Mouse (Mus musculus) heart, embryonic 11.5 days (tissue): Measurements from ENCODE around the gene Dach1. TPM values are rescaled to one million over a fixed set of nuclear protein-coding genes. Genes with fewer than 3 reads are reported as not detected.

Source experiments
- ATAC-seq: fragments of 200-750 bp; cut with Nextera tagmentation; replicated peaks from 2 replicates; pipeline ENCODE4 v1.8.0; 2017; ENCODE audit warnings: moderate library complexity; ENCODE audit not compliant: insufficient number of reproducible peaks, low FRiP score, low TSS enrichment
- H3K27ac ChIP-seq: fragments of 300-500 bp; sonication (generic); 2 replicates; pipeline ENCODE4 v1.5.1; 2014; ENCODE audit warnings: mild to moderate bottlenecking, low read depth, low read length
- H3K27me3 ChIP-seq: fragments of 300-500 bp; sonication (generic); 2 replicates; pipeline ENCODE4 v1.6.1; 2014; ENCODE audit warnings: mild to moderate bottlenecking, low read length, mixed read lengths; ENCODE audit not compliant: control insufficient read depth, insufficient read depth
- H3K36me3 ChIP-seq: fragments of 300-500 bp; sonication (generic); 2 replicates; pipeline ENCODE4 v1.6.1; 2014; ENCODE audit warnings: mild to moderate bottlenecking, low read length, moderate library complexity, mixed read lengths; ENCODE audit not compliant: control insufficient read depth, insufficient read depth
- H3K4me1 ChIP-seq: fragments of 300-500 bp; sonication (generic); 2 replicates; pipeline ENCODE4 v1.6.1; 2014; ENCODE audit warnings: low read length; ENCODE audit not compliant: control insufficient read depth, insufficient read depth
- H3K4me2 ChIP-seq: fragments of 300-500 bp; sonication (generic); 2 replicates; pipeline ENCODE4 v1.6.1; 2014; ENCODE audit warnings: mild to moderate bottlenecking, moderate library complexity
- H3K4me3 ChIP-seq: fragments of 300-500 bp; sonication (generic); 2 replicates; pipeline ENCODE4 v1.5.1; 2014; ENCODE audit warnings: low read depth, low read length
- H3K9ac ChIP-seq: fragments of 300-500 bp; sonication (generic); 2 replicates; pipeline ENCODE4 v1.6.1; 2014; ENCODE audit warnings: mild to moderate bottlenecking, low read depth, low read length, moderate library complexity
- H3K9me3 ChIP-seq: fragments of 300-500 bp; sonication (generic); replicated peaks from 2 replicates; pipeline ENCODE4 v1.6.1; 2016; ENCODE audit warnings: low read length; ENCODE audit not compliant: control insufficient read depth
- WGBS: fragments of 180-500 bp; shearing (Covaris S2); extraction: QIAGEN DNeasy Blood & Tissue Kit; methylation state at CpG from one replicate; pipeline ENCODE4 v1.1.7; 2014; ENCODE audit not compliant: insufficient replicate concordance; 5-methylcytosine and 5-hydroxymethylcytosine counted together
- polyA plus RNA-seq: library from polyadenylated mRNA; unstranded; fragments of >200 nt; fragmentation: Nextera tagmentation; extraction: Ambion mirVana; gene quantifications from 2 replicates; pipeline ENCODE4 v1.2.1, GENCODE M21; 2014

Dach1 gene
- polyA plus RNA-seq, 1 experiment from 2014 or later = 3.8 TPM

DNA sequence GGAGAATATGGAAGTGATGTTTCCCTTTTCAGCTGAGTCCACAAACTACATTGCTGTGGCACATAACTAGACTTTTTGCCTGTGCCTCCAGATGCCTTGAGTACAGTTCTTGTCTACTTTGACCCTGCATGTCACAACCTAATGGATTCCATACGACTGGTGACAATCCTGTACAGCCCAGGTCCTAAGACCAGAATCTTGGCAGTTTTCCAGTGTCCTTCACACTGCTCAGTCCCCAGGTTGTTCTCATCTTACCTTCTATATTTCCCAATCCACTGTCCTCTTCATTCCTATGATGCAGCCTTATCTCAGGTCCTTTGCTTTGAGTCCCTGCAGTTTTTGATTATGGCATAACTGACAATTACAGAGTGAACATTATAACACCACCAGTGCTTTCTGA lies 131.0 kb downstream of the Dach1 start:
- no peaks in the 10 kb centered on the region for H3K27me3 ChIP-seq
- H3K4me3 ChIP-seq = no peak overlapping the region
- no peaks in the 10 kb centered on the region for H3K9me3 ChIP-seq
- no peaks in the 10 kb centered on the region for H3K4me1 ChIP-seq
- ATAC-seq = no peak
- H3K4me2 ChIP-seq = no peak overlapping the region
- H3K27ac ChIP-seq = 0 out of 2 replicates have a peak overlapping the region, but pooled peaks have one; percentile 15
- no peaks in the 10 kb centered on the region for H3K36me3 ChIP-seq
- WGBS = 18% methylated on average over 1 of the region's 1 CpGs
- H3K9ac ChIP-seq = no peak overlapping the region

DNA sequence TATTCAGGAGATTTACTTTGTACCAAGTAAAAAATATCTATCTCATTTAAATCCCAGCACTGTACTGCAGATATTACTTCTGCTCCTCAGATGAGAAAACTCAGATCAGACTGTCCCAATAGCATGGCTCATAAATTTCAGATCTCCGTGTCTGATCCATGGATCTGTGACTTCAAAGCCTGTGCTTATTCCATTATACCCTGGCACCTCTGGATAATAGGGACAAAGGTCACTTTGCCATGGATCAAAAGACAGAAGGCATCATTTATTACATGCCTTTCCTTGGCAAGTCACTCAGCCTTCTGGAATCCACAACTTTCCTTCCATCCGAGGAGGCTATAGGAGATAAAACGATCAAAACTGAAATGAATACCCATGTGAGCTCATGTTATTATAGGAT lies 132.4 kb downstream of the Dach1 start:
- no peaks in the 10 kb centered on the region for H3K4me1 ChIP-seq
- ATAC-seq = no peak
- no peak overlapping the region for H3K27ac ChIP-seq
- no peak overlapping the region for H3K4me3 ChIP-seq
- no peaks in the 10 kb centered on the region for H3K27me3 ChIP-seq
- 66% methylated on average over 3 of the region's 3 CpGs for WGBS
- no peak overlapping the region for H3K9ac ChIP-seq
- H3K36me3 ChIP-seq = no peaks in the 10 kb centered on the region
- no peaks in the 10 kb centered on the region for H3K9me3 ChIP-seq
- H3K4me2 ChIP-seq = no peak overlapping the region

DNA sequence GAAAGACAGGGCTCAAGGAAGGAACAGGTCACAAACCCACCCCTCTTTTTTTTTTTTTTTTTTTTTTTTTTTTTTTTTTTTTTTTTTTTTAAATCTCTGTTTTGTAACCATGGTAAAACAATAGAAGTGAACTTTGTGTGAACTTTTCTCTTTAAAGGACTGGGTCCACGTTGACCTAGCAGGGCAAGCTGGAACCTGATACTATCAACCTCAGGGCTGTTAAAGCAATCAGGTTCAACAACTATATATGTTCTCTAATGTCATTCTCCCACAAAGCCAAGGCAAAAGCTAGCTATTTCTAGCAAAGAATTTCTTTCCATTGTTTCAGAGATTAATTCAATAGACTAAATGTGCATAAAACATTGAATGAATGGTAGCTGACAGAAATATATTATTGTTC lies 134.3 kb downstream of the Dach1 start:
- Histone ChIP-seq H3K36me3 (no peaks in the 10 kb centered on the region), H3K4me3 (no peak overlapping the region), H3K27ac (no peak overlapping the region), H3K4me2 (no peak overlapping the region), H3K9ac (no peak overlapping the region), H3K9me3 (no peaks in the 10 kb centered on the region), H3K4me1 (no peaks in the 10 kb centered on the region), H3K27me3 (no peaks in the 10 kb centered on the region)
- WGBS = 0% methylated on average over 1 of the region's 1 CpGs
- ATAC-seq = no peak

DNA sequence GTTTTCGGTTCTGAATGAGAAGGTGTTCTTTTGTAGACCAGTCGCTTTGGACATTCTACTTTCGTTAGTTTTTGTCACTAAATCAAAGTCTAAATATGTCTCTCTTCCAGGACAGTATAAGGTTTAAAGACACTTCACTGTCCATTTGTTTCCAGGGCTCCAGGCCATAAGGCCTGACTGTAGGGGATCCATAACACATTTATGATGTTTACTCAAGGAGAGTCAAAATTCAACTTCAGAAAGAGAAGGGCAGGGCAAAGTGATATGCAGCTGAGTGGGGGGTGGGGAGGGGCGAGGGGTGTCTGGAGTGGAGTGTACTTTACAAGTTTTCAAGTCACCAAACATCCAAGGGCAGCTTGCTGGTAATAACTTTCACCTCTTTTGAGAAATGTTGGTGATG lies 146.0 kb downstream of the Dach1 start:
- H3K4me1 ChIP-seq = no peaks in the 10 kb centered on the region
- 74% methylated on average over 4 of the region's 4 CpGs for WGBS
- ATAC-seq = no peak

DNA sequence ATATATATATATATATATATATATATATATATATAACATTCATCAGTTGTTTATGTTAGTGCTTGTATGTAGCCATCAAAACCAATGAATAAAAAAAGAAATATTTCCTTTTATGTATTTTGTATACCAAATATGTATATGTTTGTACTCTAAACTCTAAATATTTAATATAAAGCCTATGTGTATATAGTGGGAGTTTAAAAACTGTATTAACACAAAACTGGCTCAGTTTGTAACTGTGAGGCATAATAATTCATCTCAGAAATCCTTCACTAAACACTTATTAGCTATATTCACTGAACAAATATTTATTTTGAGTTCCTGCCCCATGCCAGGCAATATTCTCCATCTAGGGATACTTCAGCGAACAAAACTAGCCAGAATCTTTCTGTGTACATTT lies 155.5 kb downstream of the Dach1 start:
- Histone ChIP-seq H3K9me3 (no peaks in the 10 kb centered on the region), H3K27me3 (no peaks in the 10 kb centered on the region), H3K4me3 (no peak overlapping the region), H3K36me3 (no peaks in the 10 kb centered on the region), H3K4me2 (no peak overlapping the region), H3K4me1 (no peaks in the 10 kb centered on the region), H3K9ac (no peak overlapping the region), H3K27ac (no peak overlapping the region)
- WGBS = 91% methylated on average over 1 of the region's 1 CpGs
- no peak for ATAC-seq

More for the DNA sequence above, 146.0 kb downstream of the Dach1 start:
- H3K4me3 ChIP-seq = no peak overlapping the region
- no peaks in the 10 kb centered on the region for H3K27me3 ChIP-seq
- no peaks in the 10 kb centered on the region for H3K9me3 ChIP-seq
- no peak overlapping the region for H3K27ac ChIP-seq
- no peaks in the 10 kb centered on the region for H3K36me3 ChIP-seq
- H3K4me2 ChIP-seq = no peak overlapping the region
- no peak overlapping the region for H3K9ac ChIP-seq

DNA sequence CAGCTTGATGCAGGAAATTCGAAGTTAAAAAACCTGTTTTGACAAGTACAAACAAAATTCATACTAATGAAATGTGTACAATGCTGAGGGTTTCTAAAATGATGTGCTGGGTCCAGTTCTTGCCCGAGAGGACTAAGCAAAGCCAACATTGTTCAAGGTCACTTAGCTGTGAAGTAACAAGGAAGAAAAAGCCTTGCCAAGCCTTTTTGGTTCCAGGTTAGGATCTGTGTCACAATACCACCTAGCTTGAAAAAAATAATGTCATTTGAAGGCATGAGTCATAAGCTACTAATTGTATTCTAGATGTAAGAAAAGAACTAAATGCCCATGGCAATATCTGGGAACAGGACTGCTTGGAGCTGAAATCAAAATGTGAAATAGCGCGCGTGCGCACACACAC lies 161.1 kb downstream of the Dach1 start:
- Histone ChIP-seq H3K9me3 (no peaks in the 10 kb centered on the region), H3K4me2 (no peak overlapping the region), H3K4me1 (no peaks in the 10 kb centered on the region), H3K27me3 (no peaks in the 10 kb centered on the region), H3K4me3 (no peak overlapping the region), H3K9ac (no peak overlapping the region), H3K27ac (no peak overlapping the region), H3K36me3 (no peaks in the 10 kb centered on the region)
- ATAC-seq = no peak
- WGBS = 89% methylated on average over 6 of the region's 6 CpGs

DNA sequence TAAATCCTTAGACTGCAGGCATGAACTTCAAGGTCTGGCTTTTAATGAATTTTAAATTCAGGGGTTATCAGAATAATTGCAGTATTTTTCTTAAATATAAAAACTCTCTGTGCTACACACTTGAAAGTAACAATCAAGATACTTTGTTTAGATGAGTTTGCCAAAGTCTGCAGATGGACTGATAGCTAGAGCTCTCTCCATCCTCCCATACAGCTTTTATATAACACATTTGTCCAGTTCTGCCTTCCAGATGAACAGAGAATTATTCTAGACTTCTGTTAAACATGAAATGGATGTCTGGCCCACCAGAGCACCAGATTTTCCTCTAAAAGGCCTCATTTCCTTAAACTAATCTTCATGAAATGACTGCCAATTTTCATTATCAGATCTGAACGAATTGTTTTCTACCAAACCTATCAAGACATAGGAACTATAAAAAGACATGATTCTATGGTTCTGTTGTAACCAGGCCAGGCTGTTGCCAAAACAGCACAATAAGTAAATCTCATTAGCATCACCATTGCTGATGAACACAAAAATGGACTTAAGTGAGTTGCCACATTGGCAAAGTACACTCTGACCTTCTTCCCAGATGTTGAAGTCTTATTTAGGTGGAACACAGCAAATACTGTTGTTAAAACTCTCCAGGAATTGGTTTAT lies 167.4 kb downstream of the Dach1 start:
- Histone ChIP-seq H3K36me3 (no peaks in the 10 kb centered on the region), H3K9ac (no peak overlapping the region), H3K9me3 (no peaks in the 10 kb centered on the region), H3K27ac (no peak overlapping the region), H3K4me1 (no peaks in the 10 kb centered on the region), H3K4me2 (no peak overlapping the region), H3K27me3 (no peaks in the 10 kb centered on the region), H3K4me3 (no peak overlapping the region)
- 60% methylated on average over 1 of the region's 1 CpGs for WGBS
- no peak for ATAC-seq

DNA sequence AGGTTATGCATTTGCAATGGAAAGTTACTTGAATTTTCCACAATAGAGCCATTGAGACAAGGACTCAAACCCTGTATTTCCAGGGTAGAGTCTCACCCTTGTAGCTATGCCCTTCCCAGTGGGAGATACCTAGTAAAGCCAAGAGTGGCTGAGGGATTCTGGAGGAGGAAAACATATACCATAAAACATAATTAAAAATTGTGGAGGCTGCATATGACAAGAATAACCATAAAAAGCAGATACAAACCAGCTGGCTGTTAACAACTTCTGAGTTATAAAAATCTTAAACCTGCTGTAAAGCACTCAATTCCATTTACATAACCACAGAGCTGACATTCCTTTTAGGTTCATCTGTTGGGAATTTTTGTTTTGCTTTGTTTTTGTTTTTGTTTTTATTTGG lies 171.0 kb downstream of the Dach1 start:
- Histone ChIP-seq H3K9me3 (no peaks in the 10 kb centered on the region), H3K4me2 (no peak overlapping the region), H3K9ac (no peak overlapping the region), H3K36me3 (no peaks in the 10 kb centered on the region), H3K27me3 (no peaks in the 10 kb centered on the region), H3K27ac (no peak overlapping the region), H3K4me3 (no peak overlapping the region), H3K4me1 (no peaks in the 10 kb centered on the region)
- ATAC-seq = no peak

DNA sequence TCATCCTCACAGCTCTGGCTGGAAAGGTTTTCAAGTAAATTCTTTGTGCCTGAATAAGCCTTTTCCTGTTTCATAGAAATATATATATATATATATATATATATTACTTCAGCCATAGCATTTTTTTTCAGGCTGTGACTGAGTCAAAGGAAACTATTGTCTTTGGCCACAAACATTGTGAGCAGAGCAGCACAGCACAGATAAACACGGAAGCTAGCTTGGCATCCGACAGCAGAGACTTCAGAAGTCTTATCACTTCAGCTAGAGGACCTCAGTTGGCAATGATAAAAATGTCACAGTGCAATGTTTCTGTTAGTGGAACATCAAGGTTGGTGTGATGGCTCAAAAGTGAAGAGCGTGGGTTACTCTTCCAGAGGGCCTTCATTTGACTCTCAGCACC lies 186.3 kb downstream of the Dach1 start:
- no peak for ATAC-seq
- WGBS = 22% methylated on average over 3 of the region's 3 CpGs
- Histone ChIP-seq H3K9ac (no peak overlapping the region), H3K27me3 (no peaks in the 10 kb centered on the region), H3K4me2 (no peak overlapping the region), H3K36me3 (no peaks in the 10 kb centered on the region), H3K9me3 (no peaks in the 10 kb centered on the region), H3K4me1 (peaks cover 3% of the 10 kb centered on the region; the same call in 1 of the 2 replicates), H3K27ac (no peak overlapping the region), H3K4me3 (no peak overlapping the region)
